Mouse (Mus musculus) liver, embryonic 18 days (tissue): ENCODE data around the gene Mrpl4. TPM values are rescaled to one million over a fixed set of nuclear protein-coding genes. Genes with fewer than 3 reads are reported as not detected.

Source experiments
- polyA plus RNA-seq: library from polyadenylated mRNA; depleted of rRNA; stranded (reverse); fragments of >200 nt; gene quantifications from 2 replicates; pipeline ENCODE4 v1.2.3, GENCODE M21; 2012; rRNA removed

Gene Mrpl4
- polyA plus RNA-seq = 26.8 and 27.0 TPM in 2 replicates

DNA sequence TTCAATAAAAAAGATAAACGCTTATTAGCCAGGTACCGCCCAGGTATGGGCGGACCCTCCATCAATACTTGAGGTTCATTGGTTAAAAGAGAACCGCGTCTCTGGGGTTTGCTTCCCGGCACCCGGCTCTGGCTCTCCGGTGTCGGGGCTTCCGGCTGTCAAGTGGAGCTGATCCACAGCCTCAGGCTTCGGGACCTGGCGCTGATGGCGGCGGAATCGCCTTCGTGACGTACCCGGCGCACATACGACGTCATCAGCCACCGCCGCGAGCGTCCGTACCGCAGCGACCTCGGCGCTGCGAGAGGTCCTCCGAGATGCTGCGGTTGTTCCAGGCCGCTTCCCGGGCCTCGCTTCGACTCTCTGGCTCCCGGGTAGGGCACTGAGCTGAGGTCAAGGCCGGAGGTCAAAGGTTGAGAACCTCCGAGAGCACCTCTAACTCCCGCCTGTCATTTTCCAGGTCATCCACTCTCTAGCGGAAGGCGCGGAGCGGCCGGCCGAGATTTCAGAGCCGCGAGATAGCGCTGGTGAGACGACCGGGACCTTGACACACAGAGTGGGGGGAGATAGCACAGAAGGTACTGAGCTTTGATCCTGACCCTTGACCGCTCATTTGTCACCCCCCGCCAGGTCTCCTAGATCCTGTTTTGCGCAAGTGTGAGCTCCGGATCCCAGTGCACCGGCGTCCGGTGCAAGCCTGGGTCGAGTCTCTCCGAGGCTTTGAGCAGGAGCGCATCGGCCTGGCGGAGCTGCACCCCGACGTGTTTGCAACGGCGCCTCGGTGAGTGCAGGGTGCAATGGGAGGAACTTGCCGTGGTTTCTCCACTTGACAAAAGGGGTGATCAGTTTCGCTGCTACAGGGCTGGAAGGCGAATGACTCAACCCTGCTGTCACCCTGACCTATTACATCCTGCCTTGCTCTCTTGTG lies at the start of gene Mrpl4:
TSS of gene Mrpl4 (plus strand) at position 112 of the 925 bp plus-strand sequence.

DNA sequence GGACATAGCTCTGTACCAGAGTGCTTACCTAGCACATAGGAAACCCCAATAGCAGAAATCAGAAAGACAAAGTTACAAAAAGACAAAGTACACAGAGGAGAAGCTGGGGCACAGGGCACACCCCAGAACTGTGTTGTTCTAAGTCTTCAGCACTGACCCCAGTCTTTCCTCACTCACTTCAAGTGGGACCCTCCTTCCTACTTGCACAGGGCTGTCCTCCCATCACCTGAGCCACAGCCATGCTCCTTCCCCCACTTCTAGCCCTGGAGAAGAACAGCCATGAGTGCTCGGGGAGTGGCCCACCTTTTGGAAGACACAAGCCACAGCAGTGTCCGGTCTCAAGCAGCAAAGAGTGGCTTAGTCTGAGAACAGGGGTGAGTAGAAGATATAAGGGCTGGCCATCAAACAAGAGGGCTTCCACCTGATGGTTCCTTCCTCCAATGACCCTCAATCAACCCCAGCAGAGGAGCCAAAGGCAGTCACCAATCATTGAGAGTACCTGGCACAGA lies 43.1 kb upstream of the Mrpl4 start, which contains the start of gene Dnmt1:
TSS of gene Dnmt1 (minus strand) at position 459 of the 509 bp plus-strand sequence.

DNA sequence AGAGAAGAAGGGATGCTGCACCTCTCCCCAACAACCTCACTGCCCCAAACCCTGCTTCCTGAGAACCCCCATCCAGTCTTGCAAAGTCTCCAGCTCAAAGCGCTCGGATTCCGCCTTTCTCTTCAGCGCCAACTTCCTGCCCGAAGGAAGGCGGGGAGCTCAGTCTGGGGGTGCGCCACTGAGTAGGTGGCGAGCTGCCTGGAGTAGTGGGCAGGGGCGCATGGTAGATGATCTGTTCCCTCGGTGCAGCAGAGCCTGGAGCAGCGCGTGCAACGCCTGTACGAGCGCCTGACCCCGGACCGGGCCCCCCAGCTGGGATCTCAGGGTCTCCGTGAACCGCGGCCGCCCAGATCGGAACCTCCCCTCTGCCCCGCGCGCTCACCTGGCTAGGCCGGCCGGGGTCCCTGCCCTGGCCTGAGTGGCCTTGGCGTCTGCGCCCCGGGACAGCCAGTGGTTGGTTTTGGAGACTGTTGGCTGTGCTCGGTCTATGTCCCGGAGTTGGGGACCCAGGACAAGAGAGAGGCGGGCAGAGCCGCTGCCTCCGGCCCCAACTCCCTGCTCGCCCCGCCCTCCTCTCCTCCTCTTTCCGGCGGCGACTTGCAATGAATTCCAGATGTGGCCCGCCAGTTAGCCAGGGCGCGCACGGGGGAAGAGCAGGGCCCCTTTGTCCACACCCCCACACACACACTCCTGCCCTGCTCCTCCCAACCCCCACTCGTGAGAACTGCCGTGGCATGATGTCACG lies 26.1 kb upstream of the Mrpl4 start, which contains the start of gene S1pr2:
TSS of gene S1pr2 (minus strand) at position 566 of the 745 bp plus-strand sequence.

GRCm38 (mm10) chr9:21015571-21016130 lies 13.1 kb downstream of the Mrpl4 start, which contains the start of gene Icam1:
Gene Icam1, plus strand, starts transcription at chr9:21015985.

DNA sequence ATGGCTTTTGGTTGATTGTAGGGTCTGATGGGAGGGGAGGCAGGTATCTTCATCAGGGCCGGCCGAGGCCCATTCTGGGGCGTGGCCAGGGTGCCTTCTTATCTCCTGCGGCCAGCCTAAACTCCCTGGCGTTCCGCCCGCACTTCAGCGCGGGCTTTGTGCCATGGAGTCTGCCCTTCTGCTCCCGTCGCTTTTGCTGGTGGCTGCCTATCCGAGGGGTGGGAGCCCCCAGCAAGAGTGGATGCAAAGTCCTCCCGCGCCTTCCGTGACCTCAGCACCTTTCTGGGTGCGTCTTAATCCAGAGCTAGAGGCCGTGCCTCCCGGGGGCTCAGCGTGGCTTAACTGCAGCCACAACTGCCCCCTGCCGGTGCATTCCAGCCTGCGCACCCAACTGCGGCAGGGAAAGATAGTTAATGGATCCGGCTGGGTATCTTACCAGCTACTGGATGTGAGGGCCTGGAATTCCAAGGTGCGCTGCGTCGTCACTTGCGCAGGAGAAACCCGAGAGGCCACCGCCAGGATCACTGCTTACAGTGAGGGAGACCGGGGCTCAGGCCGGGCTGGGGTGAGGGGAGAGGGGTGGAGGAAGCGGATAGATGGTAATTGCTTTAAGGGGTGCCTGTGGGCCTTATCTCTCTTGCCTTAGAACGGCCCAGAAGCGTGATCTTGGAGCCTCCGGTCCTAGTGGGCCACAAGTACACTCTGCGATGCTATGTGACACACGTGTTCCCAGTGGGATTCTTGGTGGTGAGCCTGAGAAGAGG lies 26.9 kb downstream of the Mrpl4 start, which contains the start of gene Icam4:
TSS of gene Icam4 (plus strand) at position 83 of the 764 bp plus-strand sequence.

DNA sequence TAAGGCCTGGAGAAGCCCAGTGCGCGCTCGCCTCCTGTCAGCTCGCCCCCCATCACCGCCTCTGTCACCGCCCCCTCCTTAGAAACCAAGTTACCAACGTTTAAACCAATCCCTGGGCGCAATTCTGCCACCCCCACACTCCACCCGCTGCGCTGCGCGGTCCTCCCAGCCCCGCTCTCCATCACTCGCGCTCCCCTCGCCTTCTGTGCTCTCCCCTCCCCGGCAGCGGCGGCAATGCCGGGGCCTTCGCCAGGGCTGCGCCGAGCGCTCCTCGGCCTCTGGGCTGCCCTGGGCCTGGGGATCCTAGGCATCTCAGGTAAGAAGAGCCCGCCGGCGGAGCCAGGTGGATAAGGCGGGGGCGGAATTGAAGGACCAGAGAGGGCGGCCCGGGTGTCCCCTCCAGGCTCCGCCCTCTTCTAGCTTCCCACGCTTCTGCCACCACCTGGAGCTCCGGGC lies 29.4 kb downstream of the Mrpl4 start, which contains the start of gene Icam5:
TSS of gene Icam5 (plus strand) at position 178 of the 456 bp plus-strand sequence.

Other genes starting within 250 kb of the Mrpl4 start
- 1.7 and 1.8 TPM in 2 replicates for gene Col5a3, start 187.7 kb upstream of the Mrpl4 start, polyA plus RNA-seq
- not detected in 2 replicates for gene Rdh8, start 184.2 kb upstream of the Mrpl4 start, polyA plus RNA-seq
- 39.6 and 46.0 TPM in 2 replicates for gene A230050P20Rik, start 134.1 kb upstream of the Mrpl4 start, polyA plus RNA-seq
- 12.0 and 12.6 TPM in 2 replicates for gene Angptl6, start 123.0 kb upstream of the Mrpl4 start, polyA plus RNA-seq
- gene Ppan, start 114.6 kb upstream of the Mrpl4 start, polyA plus RNA-seq = 46.3 and 57.8 TPM in 2 replicates
- 76.5 and 83.2 TPM in 2 replicates for gene Eif3g, start 104.1 kb upstream of the Mrpl4 start, polyA plus RNA-seq
- 25.1 and 28.7 TPM in 2 replicates for gene Dnmt1, start 42.9 kb upstream of the Mrpl4 start, polyA plus RNA-seq
- 1.5 and 1.7 TPM in 2 replicates for gene S1pr2, start 26.0 kb upstream of the Mrpl4 start, polyA plus RNA-seq
- 10.1 and 10.5 TPM in 2 replicates for gene Icam1, start 13.2 kb downstream of the Mrpl4 start, polyA plus RNA-seq
- 20.4 and 20.9 TPM in 2 replicates for gene Icam4, start 26.6 kb downstream of the Mrpl4 start, polyA plus RNA-seq
- 0.29 and 0.32 TPM in 2 replicates for gene Icam5, start 29.3 kb downstream of the Mrpl4 start, polyA plus RNA-seq
- gene Zglp1, start 64.4 kb downstream of the Mrpl4 start, polyA plus RNA-seq = 0.14 TPM in 1 of 2 replicates, not detected in the other
- gene Gm49373, start 70.4 kb downstream of the Mrpl4 start, polyA plus RNA-seq = 0.42 TPM in 2 replicates
- gene Fdx1l, start 70.9 kb downstream of the Mrpl4 start, polyA plus RNA-seq = 25.0 and 27.6 TPM in 2 replicates
- 1.0 and 1.2 TPM in 2 replicates for gene Gm38431, start 89.3 kb downstream of the Mrpl4 start, polyA plus RNA-seq
- 14.5 and 16.7 TPM in 2 replicates for gene Raver1, start 89.3 kb downstream of the Mrpl4 start, polyA plus RNA-seq
- 7.8 and 8.0 TPM in 2 replicates for gene Tyk2, start 128.5 kb downstream of the Mrpl4 start, polyA plus RNA-seq
- gene Cdc37, start 147.2 kb downstream of the Mrpl4 start, polyA plus RNA-seq = 88.6 and 96.9 TPM in 2 replicates
- gene Pde4a, start 163.0 kb downstream of the Mrpl4 start, polyA plus RNA-seq = 1.5 and 1.6 TPM in 2 replicates
- gene Keap1, start 236.6 kb downstream of the Mrpl4 start, polyA plus RNA-seq = 17.2 and 17.3 TPM in 2 replicates
- gene S1pr5, start 245.7 kb downstream of the Mrpl4 start, polyA plus RNA-seq = 0.10 TPM in 2 replicates